Mouse (Mus musculus): ENCODE results near the gene Pla2g16.
A peak's percentile ranks its signal among the peaks of the same experiment; 100 is the strongest.

Gene Pla2g16

DNA sequence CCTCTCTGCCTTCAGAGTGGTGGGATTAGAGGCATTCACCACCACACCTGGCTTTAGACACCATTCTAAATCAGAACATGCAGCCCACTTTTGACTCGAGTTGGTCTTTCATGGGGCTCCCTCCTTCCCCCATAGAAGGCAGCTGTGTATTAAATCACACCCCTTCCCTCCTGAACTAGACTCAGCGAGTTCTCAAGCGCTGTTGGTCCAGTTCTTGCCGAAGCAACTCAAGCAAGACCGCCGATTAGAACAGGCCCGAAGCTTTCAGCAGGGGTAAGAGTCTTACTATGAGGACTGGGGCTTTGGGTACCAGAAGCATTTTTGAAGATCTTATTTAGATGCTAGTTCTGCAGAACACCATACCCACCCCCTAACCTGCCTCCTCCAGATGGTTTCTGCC lies 55.9 kb downstream of the Pla2g16 start:
- DNase-seq (ENCODE audit: low spot score in 2 of 2): no peak

DNA sequence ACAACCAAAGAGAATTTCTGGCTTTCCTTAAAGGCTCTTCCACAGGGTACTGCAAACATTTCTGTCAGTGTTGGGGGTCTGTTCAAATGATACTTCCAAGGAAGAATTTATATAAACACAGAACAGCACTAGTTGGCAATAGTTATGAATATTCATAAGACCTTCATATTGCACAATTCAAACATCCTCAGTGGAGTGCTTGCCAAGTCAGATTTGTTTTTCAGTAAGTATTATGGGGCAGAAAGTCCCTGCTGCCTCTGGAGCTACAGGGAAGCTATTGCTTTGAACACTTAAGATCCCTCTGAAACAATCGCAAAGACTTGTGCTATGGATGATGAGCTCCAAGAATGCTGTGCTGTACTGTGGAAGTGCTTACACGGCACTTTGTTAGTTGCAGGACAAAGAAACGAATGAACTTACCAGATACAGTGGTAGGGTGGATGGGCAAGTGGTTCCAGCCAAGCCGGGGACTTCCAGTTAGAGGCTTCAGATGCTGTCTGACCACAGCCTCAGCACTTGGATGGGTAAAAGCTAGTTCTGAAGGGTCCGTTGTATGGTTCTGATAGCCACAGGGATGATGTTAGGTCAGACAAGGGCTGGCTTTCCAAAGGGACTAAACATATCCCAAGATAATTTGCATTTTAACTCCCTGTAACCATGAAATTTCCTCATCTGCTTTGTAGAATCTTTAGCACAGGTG lies 59.1 kb downstream of the Pla2g16 start:
- no peak for DNase-seq (ENCODE audit: low spot score in 2 of 2)

DNA sequence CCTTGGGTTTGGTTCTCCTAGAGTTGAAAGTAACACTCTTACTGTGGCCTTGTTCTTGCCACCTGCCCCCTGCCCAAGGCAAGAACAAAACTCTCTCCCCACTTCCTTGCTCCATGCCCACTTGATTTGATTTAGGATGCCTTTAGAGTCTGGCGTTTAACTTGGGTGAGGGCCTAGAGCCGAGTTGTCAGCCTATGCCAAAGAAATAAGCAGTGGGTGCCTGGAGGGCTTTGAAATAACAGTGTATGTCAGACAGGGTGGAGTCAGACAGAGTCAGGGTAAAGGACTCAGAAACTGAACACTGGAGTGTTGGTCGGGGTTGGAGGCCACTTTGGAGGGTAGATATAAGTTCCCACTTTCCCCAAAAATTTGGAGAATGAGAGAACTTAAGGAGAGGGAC lies 59.8 kb downstream of the Pla2g16 start:
- DNase-seq (ENCODE audit: low spot score in 2 of 2): no peak

DNA sequence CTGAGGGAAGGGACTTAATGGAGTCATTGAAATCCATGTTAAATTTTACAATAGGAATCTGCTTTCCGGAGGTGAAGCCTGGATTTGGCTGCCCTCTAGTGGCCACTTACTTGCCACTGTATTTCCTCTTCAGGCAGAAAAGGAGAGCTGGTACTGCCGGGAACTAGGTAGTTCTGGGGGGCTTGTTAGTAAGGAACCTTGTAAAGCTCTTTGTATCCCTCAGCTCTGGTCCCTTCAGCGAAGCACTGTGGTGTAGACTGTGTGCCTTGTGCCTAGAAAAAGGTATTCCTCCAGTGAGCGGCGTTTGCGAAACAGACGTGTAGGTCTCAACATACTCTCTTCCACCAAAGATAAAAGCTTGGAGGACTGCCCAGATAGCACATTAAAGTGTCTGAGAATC lies 60.4 kb downstream of the Pla2g16 start:
- DNase-seq (ENCODE audit: low spot score in 2 of 2): peak; percentile 71 to 79

DNA sequence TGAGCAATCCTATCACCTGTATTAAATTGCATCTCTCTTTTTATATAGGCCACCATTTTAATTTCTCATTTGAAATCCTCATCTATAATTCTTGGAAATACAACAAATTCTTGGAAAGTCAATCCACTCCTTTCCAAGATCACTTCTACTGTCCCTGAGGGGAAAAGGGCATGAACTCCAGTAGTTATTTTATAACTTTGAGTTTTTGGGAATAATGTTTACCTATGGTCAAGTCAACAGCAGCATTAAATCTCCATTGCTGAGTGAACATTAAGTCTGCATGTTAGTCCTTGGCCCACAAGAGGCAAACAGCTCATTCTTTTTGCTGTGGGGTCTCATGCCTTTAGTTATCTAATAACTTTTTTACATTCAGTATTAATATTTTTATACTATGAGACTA lies 75.8 kb downstream of the Pla2g16 start:
- no peak for DNase-seq (ENCODE audit: low spot score in 2 of 2)

DNA sequence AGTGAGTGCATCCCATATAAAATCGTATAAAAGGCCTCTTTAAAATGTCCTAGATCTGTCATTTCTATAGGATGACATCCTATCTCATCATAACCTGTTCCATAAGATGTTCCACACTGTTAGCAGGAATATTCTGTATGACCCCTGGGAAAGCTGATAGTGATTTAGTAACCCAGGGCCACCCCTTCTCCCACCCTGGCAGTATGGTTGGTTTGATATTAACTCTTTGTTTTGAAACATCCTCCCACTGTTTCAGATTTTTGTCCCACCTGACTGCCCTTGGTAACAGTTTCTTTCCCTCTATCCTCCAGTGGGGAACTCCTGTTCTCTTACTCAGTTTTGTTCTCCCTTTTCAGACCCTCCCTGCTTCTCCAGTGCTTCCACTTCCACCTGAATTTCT lies 76.5 kb downstream of the Pla2g16 start:
- no peak for DNase-seq (ENCODE audit: low spot score in 2 of 2)
